Mouse (Mus musculus) T-helper 2 cell (primary cell): ENCODE results near the gene Ptpn4.

Experiments
- in situ Hi-C: fragments of 300-600 bp; cut with MboI, MseI; formaldehyde crosslinking; loops from one replicate; pipeline ENCODE4 v1.15.1; 2025; ENCODE audit warnings: high pct_unique_total_duplicates

The Ptpn4 gene

GRCm38 (mm10) chr1:119646356-119646755 lies 191.1 kb downstream of the Ptpn4 start:
- in situ Hi-C loops, result no loop called here

GRCm38 (mm10) chr1:119642367-119642766 lies 195.0 kb downstream of the Ptpn4 start:
- in situ Hi-C loops, result no loop called here

- in situ Hi-C loops, result no loop called here
These were observed 196.2 kb downstream of the Ptpn4 start for GRCm38 (mm10) chr1:119641090-119641812.

- in situ Hi-C loops, result no loop called here
These were observed 197.4 kb downstream of the Ptpn4 start for GRCm38 (mm10) chr1:119640006-119640405.

- in situ Hi-C loops, result no loop called here
These were observed 200.0 kb downstream of the Ptpn4 start for GRCm38 (mm10) chr1:119637188-119638023.

- in situ Hi-C loops, result no loop called here
These were observed 202.7 kb downstream of the Ptpn4 start for GRCm38 (mm10) chr1:119634746-119635145.

- in situ Hi-C loops, result no loop called here
These were observed 207.0 kb downstream of the Ptpn4 start for GRCm38 (mm10) chr1:119630428-119630827.

- in situ Hi-C loops, result no loop called here
These were observed 210.6 kb downstream of the Ptpn4 start for GRCm38 (mm10) chr1:119626837-119627236.

- in situ Hi-C loops, result no loop called here
These were observed 213.0 kb downstream of the Ptpn4 start for GRCm38 (mm10) chr1:119624444-119624843.

- in situ Hi-C loops, result no loop called here
These were observed 232.0 kb downstream of the Ptpn4 start for GRCm38 (mm10) chr1:119605396-119605795.
